Mouse (Mus musculus): ENCODE measurements at regions not wholly inside any gene's neighbourhood (a gene's known extent, or its start where the extent isn't known, plus 50 kb on each side); places are given as distances from the start of the nearest gene placed in this dataset.

DNA sequence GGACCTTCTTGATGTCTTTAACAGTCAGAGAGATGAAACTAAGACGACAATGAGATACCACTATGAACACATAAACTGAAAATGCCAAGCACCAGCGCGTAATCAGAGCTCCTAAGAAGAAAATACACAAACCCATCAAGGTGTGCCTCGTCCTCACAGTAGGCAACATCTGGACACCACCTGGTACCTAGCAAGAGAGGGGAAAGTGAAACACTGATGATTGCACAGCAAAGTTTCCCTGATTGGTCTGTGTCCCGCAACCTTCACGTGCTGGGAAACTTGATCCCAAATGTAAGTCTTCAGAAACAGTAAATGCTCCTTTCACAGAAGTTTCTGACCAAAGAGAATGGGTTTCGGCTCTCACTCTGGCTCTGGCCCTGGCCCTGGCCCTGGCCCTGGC lies 158.9 kb upstream of the Ghr start:
- TF ChIP-seq CTCF (conservative IDR thresholded peaks at IDR 0.05; ENCODE audit: insufficient read depth, insufficient read length, low read depth, low read length) (no peak), POLR2A (IDR thresholded peaks at IDR 0.05; ENCODE audit: low read depth, low read length) (no peak)

Measured in kidney, adult 2 months (tissue).